Mouse (Mus musculus) hindbrain, embryonic 11.5 days (tissue): Measurements from ENCODE around the gene Pltp. TPM values are rescaled to one million over a fixed set of nuclear protein-coding genes. Genes with fewer than 3 reads are reported as not detected.

Experiments used
- ATAC-seq: fragments of 200-750 bp; cut with Nextera tagmentation; 2 replicates; pipeline ENCODE4 v1.8.0; 2017; ENCODE audit warnings: mild to moderate bottlenecking, moderate TSS enrichment, moderate library complexity; ENCODE audit not compliant: low FRiP score
- DNase-seq: peaks from one replicate; pipeline ENCODE4 v3.0.0-alpha.2; 2015; ENCODE audit warnings: low spot score
- H3K27ac ChIP-seq: fragments of 300-500 bp; sonication (generic); 2 replicates; pipeline ENCODE4 v1.5.1; 2014; ENCODE audit warnings: mild to moderate bottlenecking, low read depth, low read length
- H3K27me3 ChIP-seq: fragments of 300-500 bp; sonication (generic); 2 replicates; pipeline ENCODE4 v1.6.1; 2014; ENCODE audit warnings: mild to moderate bottlenecking, low read length, moderate library complexity, mixed read lengths; ENCODE audit not compliant: control insufficient read depth, insufficient read depth
- H3K36me3 ChIP-seq: fragments of 300-500 bp; sonication (generic); 2 replicates; pipeline ENCODE4 v1.6.1; 2014; ENCODE audit warnings: mild to moderate bottlenecking, low read length, moderate library complexity, mixed read lengths; ENCODE audit not compliant: control insufficient read depth, insufficient read depth
- H3K4me1 ChIP-seq: fragments of 300-500 bp; sonication (generic); replicated peaks from 2 replicates; pipeline ENCODE4 v1.6.1; 2014; ENCODE audit warnings: low read length, mixed read lengths; ENCODE audit not compliant: control insufficient read depth, insufficient read depth
- H3K4me2 ChIP-seq: fragments of 300-500 bp; sonication (generic); replicated peaks from 2 replicates; pipeline ENCODE4 v1.6.1; 2014; ENCODE audit warnings: mild to moderate bottlenecking, low read depth, low read length
- H3K4me3 ChIP-seq: fragments of 300-500 bp; sonication (generic); 2 replicates; pipeline ENCODE4 v1.5.1; 2014; ENCODE audit warnings: low read depth, low read length
- H3K9ac ChIP-seq: fragments of 300-500 bp; sonication (generic); 2 replicates; pipeline ENCODE4 v1.6.1; 2014; ENCODE audit warnings: low read depth, low read length
- H3K9me3 ChIP-seq: fragments of 300-500 bp; sonication (generic); 2 replicates; pipeline ENCODE4 v1.6.1; 2016; ENCODE audit warnings: low read length; ENCODE audit not compliant: control insufficient read depth
- WGBS: fragments of 180-500 bp; shearing (Covaris S2); extraction: QIAGEN DNeasy Blood & Tissue Kit; methylation state at CpG from one replicate; pipeline ENCODE4 v1.1.7; 2014; 5-methylcytosine and 5-hydroxymethylcytosine counted together
- polyA plus RNA-seq: library from polyadenylated mRNA; unstranded; fragments of >200 nt; fragmentation: Nextera tagmentation; extraction: Ambion mirVana; gene quantifications from 2 replicates; pipeline ENCODE4 v1.2.1, GENCODE M21; 2014

Pltp gene
- polyA plus RNA-seq, 1 experiment from 2014 or later = 67.6 TPM

DNA sequence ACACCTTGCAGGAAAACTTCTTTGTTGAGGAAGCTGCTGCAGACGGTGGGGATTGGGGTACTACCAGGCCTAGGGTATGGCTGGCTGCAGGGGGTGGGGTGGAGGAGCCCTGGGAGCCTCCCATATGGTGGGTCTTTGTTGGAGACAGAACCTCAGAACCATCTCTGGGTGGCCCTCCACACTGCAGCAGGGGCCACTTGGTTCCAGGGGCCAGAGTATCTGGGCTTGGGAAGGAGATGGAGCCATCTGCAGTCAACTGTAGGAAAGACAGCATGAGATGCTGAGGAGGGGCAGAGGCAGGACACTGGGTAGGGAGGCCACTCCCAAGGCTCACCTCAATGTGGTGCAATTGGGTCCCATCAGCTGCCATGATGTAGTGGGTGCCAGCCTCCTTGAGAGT lies 37.1 kb upstream of the Pltp start:
- no peak for ATAC-seq

DNA sequence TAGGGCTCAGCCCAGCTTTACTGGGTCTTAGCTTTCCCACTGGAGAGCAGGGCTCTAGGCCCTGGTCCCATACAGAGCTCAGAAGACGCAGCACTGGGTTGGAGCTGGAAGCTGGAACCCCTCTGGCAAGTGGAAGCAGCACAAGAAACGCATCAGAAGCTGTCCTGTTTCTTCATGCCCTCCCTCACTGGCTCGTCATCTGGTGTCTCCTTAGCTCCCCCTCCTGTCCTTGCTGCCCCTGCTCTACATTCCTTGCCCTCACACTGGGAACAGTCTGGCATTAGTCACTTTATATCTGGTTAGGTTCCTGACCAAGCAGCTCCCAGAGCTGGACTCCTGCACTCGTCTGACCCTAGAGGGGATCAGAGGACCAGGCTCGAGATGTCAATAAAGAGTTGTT lies 36.5 kb upstream of the Pltp start:
- H3K4me2 ChIP-seq = no peak overlapping the region
- WGBS = 66% methylated on average over 5 of the region's 5 CpGs

More for the DNA sequence above, 37.1 kb upstream of the Pltp start:
- Histone ChIP-seq H3K9me3 (no peaks in the 10 kb centered on the region), H3K36me3 (peaks cover 26% of the 10 kb centered on the region), H3K27me3 (no peaks in the 10 kb centered on the region), H3K4me3 (no peak overlapping the region), H3K27ac (no peak overlapping the region), H3K4me1 (no peaks in the 10 kb centered on the region), H3K9ac (no peak overlapping the region), H3K4me2 (no peak overlapping the region)
- DNase-seq = no peak
- WGBS = 93% methylated on average over 1 of the region's 1 CpGs

DNA sequence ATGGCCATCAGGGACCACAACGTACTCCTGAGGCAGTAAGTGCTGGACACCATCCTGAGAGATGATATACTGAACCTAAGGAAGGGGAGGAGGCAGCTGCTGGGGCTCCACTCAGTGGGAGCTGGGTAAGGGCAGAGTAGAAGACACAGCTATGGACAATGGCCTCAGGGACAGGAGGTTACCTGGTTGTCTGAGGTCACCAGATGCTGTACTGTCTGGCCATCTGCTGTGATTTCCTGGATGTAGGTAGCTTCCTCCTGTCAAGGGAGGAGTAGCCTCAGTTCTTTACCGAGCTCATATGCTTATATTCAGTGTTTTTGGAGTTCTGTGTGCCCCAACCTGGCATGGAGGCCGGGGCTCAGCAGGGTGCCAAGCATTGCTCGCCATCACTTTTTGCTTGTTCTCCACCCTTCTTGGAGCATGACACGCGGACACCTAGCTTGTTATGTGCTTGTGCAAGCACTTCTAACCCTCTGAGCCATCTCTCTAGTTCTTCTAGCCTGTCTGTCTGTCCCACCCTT lies 35.2 kb upstream of the Pltp start:
- Histone ChIP-seq H3K27ac (no peak overlapping the region), H3K9me3 (no peaks in the 10 kb centered on the region), H3K9ac (no peak overlapping the region), H3K4me2 (no peak overlapping the region), H3K4me1 (no peaks in the 10 kb centered on the region), H3K4me3 (no peak overlapping the region), H3K36me3 (peaks cover 31% of the 10 kb centered on the region), H3K27me3 (no peaks in the 10 kb centered on the region)
- DNase-seq = no peak
- ATAC-seq = no peak
- WGBS = 96% methylated on average over 6 of the region's 6 CpGs

More for the DNA sequence above, 36.5 kb upstream of the Pltp start:
- H3K27me3 ChIP-seq = no peaks in the 10 kb centered on the region
- H3K9ac ChIP-seq = no peak overlapping the region
- H3K4me3 ChIP-seq = no peak overlapping the region
- peaks cover 28% of the 10 kb centered on the region for H3K36me3 ChIP-seq
- no peaks in the 10 kb centered on the region for H3K9me3 ChIP-seq
- H3K4me1 ChIP-seq = no peaks in the 10 kb centered on the region
- H3K27ac ChIP-seq = no peak overlapping the region
- ATAC-seq = no peak
- no peak for DNase-seq

GRCm38 (mm10) chr2:164891908-164892695 lies 34.6 kb upstream of the Pltp start:
- Histone ChIP-seq H3K9me3 (no peaks in the 10 kb centered on the region), H3K27ac (no peak overlapping the region), H3K4me1 (no peaks in the 10 kb centered on the region), H3K27me3 (no peaks in the 10 kb centered on the region), H3K36me3 (peaks cover 31% of the 10 kb centered on the region), H3K9ac (no peak overlapping the region), H3K4me2 (no peak overlapping the region), H3K4me3 (no peak overlapping the region)
- 79% methylated on average over 15 of the region's 15 CpGs for WGBS
- no peak for DNase-seq
- ATAC-seq = no peak

DNA sequence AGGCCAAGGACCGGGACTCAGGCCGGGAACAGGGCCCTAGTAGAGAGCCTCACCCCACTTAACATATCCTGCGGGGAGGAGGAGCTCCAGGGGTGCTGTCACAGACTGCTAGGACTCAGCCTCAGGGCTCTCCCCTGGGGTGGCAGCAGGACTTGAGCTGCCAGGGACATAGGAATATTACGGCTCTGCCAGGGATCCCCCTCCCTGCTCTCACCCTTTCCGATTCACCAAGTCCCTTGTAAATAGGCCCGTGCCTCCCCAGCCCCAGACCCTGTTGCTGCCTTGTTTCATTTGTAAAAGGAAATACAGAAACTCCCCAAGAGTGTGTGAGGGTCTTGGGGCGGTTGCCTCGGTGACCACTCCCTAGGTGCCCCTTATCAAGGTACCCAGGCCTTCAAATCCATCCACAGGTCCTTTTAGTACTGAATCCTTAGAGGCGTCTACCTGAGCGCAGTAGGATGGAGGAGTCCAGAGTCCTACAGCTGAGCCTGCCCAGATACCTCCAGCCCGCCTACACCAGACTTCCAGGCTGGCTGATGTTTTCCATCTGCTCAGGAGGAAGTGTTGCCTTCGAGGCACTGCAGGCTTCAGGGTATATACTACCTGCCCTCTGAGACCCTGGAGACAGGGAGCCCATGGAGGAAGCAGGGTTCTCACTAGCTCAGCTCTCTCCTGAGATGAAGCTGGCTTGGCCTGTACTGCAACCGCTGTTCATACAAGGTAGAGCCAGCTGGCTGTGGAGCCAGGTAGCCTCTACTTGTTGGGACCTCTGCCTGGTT lies 33.7 kb upstream of the Pltp start:
- Histone ChIP-seq H3K27ac (no peak overlapping the region), H3K27me3 (no peaks in the 10 kb centered on the region), H3K9ac (no peak overlapping the region), H3K36me3 (peaks cover 31% of the 10 kb centered on the region), H3K4me1 (no peaks in the 10 kb centered on the region), H3K4me2 (no peak overlapping the region), H3K4me3 (no peak overlapping the region), H3K9me3 (no peaks in the 10 kb centered on the region)
- DNase-seq (no peak), ATAC-seq (no peak)
- 88% methylated on average over 13 of the region's 13 CpGs for WGBS

- Histone ChIP-seq H3K4me2 (no peak overlapping the region), H3K9ac (no peak overlapping the region), H3K27me3 (no peaks in the 10 kb centered on the region), H3K36me3 (peaks cover 27% of the 10 kb centered on the region), H3K4me1 (no peaks in the 10 kb centered on the region), H3K27ac (no peak overlapping the region), H3K9me3 (no peaks in the 10 kb centered on the region), H3K4me3 (no peak overlapping the region)
- ATAC-seq (no peak), DNase-seq (no peak)
- WGBS = 91% methylated on average over 24 of the region's 24 CpGs
Observed at GRCm38 (mm10) chr2:164890411-164891049, 33.0 kb upstream of the Pltp start.

GRCm38 (mm10) chr2:164889960-164890359 lies 32.4 kb upstream of the Pltp start:
- H3K9ac ChIP-seq = no peak overlapping the region
- WGBS = 90% methylated on average over 2 of the region's 2 CpGs
- no peak overlapping the region for H3K4me2 ChIP-seq
- no peaks in the 10 kb centered on the region for H3K9me3 ChIP-seq
- peaks cover 27% of the 10 kb centered on the region for H3K36me3 ChIP-seq
- no peaks in the 10 kb centered on the region for H3K4me1 ChIP-seq
- ATAC-seq (no peak), DNase-seq (no peak)
- H3K4me3 ChIP-seq = no peak overlapping the region
- no peak overlapping the region for H3K27ac ChIP-seq
- no peaks in the 10 kb centered on the region for H3K27me3 ChIP-seq

DNA sequence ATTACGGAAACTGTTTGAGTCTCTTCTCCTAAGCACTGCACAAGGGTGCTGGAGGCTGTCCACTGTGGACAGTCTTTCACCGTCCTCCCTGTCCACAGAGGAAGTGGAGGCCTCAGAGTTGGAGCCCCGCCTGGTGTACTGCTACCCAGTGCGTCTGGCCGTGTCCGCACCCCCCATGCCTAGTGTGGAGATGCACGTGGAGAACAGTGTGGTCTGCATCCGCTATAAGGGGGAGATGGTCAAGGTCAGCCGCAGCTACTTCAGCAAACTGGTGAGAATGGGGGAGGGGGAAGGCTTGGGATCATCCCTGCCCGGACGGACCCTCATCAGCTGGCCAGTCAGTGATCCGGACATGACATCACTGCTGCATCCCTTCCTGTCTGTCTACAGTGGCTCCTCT lies 31.5 kb upstream of the Pltp start:
- H3K4me2 ChIP-seq = no peak overlapping the region
- H3K4me3 ChIP-seq = no peak overlapping the region
- peaks cover 27% of the 10 kb centered on the region for H3K36me3 ChIP-seq
- no peaks in the 10 kb centered on the region for H3K27me3 ChIP-seq
- no peak overlapping the region for H3K27ac ChIP-seq
- no peaks in the 10 kb centered on the region for H3K9me3 ChIP-seq
- DNase-seq (no peak), ATAC-seq (no peak)
- no peak overlapping the region for H3K9ac ChIP-seq
- H3K4me1 ChIP-seq = no peaks in the 10 kb centered on the region
- 89% methylated on average over 12 of the region's 12 CpGs for WGBS
